Mouse (Mus musculus): ENCODE data around the gene Ddx46.
"Not testable (repeated sequence)": the region's sequence is repeated elsewhere in the genome, so short reads cannot be mapped to it uniquely, and the experiment has no call there.

The Ddx46 gene

DNA sequence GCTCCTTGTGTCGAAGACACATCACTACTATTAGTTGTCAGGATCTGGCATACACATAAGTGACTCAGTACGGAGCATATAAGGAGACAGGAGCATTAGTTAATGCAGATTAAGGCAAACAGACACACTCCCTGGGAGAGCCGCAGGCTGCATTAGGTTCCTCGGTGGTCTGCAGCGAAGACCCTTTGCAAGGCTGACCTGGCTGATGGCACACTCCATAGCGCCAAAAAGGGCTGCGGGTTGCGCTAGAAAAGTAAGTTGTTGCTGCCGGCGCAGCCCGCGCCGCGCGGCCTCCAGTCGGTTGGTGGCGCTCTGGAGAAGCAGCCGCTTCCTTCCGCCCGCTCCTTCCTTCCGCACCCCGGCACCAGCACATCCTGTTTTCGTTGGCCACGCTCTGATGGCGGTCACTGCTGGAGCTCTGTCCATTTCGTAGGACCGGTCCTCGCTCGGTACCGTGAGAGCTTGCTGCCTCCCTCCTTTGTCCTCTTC is at the start of gene Ddx46:
Ddx46 (plus strand) TSS at position 389 of the 489 bp plus-strand sequence.
- in situ Hi-C loops (cut with MboI, MseI), result no loop called here

DNA sequence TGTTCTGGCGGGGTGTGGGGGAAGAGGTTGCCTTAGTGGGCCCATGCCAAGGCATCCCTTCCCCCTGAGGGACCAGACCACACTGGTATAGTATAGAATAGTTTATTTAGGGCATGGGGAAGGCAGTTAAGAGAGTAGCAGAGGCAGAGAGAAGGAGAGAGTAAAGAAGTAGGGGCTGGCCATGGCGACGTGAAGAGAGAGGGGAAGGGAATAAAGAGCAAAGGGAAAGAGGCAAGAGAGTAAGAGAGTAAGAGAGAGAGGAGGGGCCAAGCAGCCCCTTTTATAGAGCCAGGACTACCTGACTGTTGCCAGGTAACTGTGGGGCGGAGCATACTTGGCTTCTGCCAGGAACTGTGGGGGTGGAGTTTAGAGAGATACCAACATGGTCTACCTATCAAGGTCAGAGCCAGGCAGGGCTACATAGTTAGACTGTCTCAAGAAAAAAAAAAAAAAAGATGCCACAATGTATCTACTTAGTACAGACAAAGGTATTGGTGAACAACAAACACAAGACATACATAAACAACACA is 42.8 kb upstream of the Ddx46 start:
- in situ Hi-C loops (cut with MboI, MseI), result no loop called here

DNA sequence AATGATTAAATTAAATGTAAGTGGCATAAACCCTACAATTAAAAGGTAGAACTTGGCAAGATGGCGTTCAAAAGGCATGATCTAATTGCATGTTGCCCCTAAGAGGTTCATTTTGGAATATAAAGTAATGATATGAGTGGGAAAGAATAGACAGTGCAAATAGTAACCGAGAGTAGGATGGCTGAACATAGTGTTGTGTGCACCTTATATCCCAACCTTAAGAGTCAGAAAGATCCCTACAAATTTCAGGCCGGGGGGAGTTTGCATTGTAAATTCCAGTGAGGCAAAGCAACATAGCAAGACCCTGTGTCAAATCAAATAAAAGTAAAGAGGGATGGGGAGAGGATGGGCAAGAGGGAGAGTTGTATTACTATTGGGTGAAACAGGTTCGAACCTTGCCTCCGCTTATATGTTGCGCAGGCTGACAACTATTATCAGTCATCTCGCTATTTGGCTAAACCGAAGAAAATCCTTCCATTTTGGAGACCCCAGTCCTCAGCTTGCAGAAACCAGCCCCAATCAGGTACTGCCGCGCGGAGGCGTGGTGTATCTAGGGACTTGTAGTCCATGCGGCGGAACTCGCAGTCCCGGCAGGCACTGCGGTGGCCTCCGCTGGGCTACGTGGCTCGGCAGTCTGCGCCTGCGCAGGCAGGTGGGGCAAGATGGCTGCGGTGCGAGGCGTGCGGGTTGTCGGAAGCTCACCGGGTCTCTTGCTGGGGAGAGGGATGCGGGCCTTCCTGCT is 42.1 kb upstream of the Ddx46 start:
- in situ Hi-C loops (cut with MboI, MseI), result no loop called here

DNA sequence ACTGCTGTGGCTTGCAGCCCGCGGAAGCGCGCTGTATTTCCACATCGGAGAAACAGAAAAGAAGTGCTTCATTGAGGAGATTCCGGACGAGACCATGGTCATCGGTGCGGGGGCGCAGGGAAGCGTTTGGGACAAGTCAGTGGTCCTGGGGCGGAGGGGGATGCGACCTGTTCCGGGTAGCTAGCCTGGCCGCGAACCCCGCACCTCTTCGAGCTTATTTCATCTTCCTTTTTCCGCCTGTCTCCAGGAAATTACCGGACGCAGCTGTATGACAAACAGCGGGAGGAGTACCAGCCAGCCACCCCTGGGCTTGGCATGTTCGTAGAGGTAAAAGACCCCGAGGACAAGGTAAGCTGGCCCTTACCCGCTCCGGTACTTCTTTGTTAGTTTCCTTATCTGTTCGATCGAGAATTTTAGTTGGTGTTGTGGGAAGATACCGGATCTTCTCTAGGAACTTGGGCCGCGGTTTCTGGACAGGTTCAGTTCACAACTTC is 41.5 kb upstream of the Ddx46 start:
- in situ Hi-C loops (cut with MboI, MseI), result no loop called here

DNA sequence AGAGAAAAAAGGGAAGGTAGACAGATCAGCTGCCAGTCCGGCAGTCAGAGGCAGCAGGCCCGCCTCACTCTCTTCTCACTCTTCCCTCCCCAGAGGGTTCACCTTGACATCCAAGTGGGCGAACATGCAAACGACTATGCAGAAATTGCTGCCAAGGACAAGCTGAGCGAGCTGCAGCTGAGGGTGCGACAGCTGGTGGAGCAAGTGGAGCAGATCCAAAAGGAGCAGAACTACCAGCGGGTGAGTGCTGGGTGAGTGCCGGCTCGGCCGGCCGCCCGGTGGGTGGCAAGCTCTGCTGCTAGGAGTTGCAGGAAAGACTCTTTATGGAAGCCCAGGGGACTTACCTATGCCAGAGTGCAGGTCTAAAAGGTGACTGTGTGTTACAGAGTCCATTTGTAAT is 39.5 kb upstream of the Ddx46 start:
- in situ Hi-C loops (cut with MboI, MseI), result no loop called here

DNA sequence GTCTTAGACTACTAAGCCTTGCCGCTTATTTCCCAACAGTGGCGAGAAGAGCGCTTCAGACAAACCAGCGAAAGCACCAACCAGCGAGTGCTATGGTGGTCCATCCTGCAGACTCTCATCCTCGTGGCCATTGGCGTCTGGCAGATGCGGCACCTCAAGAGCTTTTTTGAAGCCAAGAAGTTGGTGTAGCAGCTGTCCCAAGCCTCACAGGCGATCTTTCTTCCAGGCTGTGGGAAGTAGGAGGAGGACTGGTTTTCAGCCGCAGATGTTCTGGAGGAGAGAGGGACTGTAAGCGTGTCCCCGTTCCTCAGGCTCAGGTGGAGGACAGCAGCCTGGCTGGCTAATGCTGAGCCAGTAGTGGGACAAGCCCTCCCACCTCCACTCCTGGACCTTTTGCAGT is 38.0 kb upstream of the Ddx46 start:
- in situ Hi-C loops (cut with MboI, MseI), result no loop called here

DNA sequence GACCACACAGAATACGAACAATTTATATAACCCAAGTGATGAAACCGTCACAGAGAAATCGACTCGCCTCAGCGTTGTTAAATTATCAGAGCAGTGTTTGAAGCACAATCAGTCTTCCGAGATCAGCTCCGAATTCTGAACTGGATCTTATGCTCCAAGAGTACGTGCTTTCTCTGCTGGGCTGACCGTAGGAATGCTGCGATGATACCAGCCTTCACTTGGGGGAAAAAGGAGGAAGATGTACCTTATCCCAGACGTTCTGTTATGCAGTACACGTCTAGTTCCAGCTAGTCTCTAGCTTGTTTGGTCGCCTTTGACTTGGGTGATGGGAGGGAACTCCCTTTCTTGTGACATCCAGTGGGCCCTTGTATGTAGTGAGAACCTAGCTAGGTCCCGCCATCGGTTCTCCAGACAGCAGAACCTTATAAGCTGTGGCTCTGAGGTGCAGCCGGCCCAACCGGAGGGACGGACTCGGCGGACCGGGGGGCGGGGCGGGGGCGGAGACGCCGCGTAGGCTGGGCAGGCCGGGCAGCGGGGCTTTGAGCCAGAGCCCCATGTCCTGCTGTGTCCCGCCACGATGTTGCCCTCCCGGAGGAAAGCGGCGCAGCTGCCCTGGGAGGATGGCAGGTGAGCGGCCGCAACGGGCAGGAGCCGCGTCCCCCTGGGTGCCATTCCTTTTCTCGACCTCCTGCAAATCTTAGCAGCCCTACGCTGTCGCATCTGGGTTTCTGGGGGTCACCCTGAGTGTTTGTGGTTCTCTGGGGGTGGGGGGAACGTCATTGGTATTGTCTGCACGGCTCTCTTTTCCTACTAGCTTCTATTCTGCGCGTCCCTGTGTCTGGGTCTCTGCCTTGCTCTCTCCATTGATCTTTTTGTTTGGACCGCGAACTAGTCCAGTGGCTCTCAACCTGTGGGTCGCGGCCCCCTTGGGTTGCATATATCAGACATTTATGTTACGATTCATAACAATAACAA is 35.0 kb upstream of the Ddx46 start, which contains the start of gene B4galt7:
B4galt7 (plus strand) TSS at position 331 of the 975 bp plus-strand sequence.
- in situ Hi-C loops (cut with MboI, MseI), result loop anchor here (5.0 kb wide), 1 partner anchor 42 kb away; no protein-coding TSS in a partner anchor

DNA sequence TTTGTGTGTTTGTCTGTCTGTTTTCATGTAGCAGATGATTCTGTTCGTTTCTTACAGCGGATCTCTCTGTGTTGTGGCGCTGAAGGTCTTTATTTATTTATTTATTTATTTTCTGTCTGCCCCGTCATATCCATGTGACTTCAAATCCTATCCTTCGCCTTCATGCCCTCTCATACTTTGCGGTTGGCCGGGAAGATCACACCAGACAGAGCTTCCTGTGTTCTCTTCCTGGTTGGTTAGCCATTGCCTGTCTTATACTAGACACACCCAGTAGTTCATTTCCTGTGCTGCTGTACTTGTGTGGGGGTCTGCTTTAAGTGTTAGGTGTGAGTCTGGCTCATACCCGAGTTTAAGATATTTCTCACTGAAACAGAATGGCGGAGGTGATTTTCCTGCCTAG is 34.2 kb upstream of the Ddx46 start:
- in situ Hi-C loops (cut with MboI, MseI), result loop anchor here (5.0 kb wide), 1 partner anchor 42 kb away; no protein-coding TSS in a partner anchor

DNA sequence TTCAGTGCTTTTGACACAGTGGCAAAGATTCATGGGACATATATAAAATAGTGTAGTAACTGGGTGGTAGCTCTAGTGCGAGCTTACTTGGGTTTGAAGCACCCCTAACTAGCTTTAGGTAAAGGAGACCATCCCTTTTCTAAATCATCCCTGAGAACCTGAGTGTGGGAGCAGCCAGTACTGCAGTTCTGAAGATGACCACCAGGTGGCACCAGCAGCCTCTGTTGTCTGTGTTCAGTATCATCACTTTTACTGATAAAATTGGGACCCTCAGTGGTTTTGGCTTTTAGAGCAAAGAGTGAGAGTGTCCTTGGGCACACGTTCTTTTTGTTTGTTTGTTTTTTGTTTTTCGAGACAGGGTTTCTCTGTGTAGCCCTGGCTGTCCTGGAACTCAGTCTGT is 33.2 kb upstream of the Ddx46 start:
- in situ Hi-C loops (cut with MboI, MseI), result loop anchor here (5.0 kb wide), 1 partner anchor 41 kb away; no protein-coding TSS in a partner anchor

DNA sequence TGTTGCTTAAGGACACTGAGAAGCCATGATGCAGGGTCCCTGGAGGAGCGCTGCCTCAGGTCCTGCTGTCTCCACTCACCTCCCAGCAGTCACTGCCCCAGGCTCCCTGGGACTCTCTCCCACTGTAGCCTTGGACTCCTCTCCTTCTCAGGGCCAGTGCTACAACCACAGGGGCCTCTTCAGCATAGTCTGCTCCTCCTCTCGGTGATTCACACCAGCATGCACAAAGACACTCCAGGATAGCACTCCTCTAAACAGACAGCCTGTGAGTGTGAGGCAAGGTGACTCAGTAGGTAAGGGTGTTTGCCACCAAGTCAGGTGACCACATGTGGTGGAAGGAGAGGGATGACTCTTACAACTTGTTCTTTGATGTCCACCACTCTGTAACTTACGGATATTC is 30.2 kb upstream of the Ddx46 start:
- in situ Hi-C loops (cut with MboI, MseI), result loop anchor here (5.0 kb wide), 1 partner anchor 38 kb away; no protein-coding TSS in a partner anchor

DNA sequence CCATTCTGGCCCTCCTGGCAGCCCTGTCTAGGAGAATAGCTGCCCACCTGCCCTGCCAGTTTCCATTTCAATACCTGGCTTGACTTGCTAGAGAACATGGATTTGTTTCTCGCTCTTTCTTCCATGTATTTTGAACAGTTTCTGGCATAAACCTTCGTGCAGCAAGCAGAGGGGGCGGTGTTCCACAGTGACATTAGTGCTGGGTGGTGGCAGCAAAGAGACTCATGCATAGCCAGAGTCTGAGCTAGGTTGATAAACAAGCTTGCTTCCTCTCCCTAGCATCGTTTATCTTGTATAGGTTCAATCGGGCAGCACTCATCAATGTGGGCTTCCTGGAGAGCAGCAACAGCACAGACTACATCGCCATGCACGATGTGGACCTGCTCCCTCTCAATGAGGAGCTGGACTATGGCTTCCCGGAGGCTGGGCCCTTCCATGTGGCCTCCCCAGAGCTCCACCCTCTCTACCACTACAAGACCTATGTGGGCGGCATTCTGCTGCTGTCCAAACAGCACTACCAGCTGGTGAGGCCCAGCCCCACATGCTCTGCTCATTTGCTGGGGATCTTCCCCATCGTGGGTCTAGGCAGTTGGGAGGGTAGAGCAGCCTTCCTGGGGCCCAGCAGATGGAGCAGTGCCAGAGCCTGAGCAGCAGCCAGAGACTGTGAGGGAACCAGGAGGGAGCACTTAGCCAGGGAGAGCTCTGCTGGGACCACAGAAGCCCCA is 27.8 kb upstream of the Ddx46 start:
- in situ Hi-C loops (cut with MboI, MseI), result no loop called here

DNA sequence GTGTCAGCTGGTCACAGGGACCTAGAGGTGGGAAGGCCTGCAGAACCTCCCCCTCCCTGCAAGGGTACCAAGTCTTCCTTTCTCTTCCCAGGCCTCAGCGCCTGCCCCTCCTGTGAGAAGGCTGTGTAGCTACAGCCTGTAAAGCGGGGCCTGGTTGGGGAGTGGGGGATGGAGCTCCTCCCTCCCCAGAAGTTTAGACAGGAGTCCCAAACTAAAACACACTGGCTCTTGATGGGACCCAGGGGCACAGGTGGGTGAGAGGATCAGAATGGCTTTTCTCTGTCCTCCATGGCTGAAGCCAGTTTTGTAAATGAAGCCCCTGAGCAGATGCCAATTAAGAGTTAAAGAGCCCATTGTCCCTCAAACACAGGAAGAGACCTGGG is 27.2 kb upstream of the Ddx46 start:
- in situ Hi-C loops (cut with MboI, MseI), result no loop called here

DNA sequence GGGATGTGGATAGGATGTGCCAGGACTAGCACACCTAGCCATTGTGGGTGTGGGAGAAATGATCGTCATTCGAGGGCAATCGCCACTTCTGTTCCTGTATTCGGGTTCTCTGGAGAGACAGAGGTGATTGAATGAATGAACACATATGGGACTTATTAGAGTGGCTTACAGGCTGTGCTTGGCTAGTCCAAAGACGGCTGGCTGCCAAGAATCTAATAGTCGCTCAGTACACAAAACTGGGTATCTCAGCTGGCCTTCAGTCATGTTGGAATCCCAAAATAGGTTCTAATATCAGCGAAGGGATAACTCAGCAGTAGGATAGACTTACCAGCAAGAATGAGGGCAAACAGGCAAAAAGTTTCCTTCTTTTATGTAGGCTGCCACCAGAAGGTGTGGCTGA is 22.8 kb upstream of the Ddx46 start:
- in situ Hi-C loops (cut with MboI, MseI), result no loop called here

DNA sequence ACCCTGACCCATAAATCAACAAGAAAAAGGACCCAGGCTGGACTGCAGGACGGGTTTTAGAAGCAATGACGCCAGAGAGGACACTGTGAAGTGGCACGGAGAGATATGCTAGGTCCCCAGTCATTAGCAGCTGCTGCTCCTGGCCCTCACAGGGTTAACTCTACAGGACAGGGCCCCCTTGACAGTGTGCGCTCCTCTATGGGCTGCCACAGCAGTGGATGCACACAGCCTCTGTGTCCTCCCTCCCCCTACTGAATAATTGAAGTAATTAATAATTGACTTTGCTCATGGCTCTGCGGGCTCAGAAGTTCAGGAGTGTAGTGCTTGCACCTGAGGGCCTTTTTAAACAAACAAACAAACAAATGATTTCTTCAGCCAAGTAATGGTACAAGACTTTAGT is 21.4 kb upstream of the Ddx46 start:
- in situ Hi-C loops (cut with MboI, MseI), result no loop called here

DNA sequence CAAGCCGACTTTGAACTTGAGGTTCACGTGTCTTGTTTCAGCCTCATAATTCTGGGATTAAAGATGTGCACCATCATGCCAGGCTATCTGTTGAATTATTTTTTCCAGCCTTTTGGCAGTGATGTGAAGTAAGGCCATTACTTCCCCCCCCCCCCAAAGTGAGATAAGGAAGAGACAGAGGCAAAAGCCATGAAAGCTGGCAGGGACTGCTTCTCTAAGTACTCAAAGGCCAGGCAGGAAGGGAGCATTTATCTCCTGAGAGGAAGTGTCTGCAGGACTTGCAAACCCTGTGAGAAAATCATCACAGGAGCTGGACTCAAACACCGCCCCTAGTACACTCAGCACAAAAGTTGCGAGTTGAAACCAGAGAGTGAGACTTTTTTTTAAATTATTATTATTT is 15.5 kb upstream of the Ddx46 start:
- in situ Hi-C loops (cut with MboI, MseI), result no loop called here

DNA sequence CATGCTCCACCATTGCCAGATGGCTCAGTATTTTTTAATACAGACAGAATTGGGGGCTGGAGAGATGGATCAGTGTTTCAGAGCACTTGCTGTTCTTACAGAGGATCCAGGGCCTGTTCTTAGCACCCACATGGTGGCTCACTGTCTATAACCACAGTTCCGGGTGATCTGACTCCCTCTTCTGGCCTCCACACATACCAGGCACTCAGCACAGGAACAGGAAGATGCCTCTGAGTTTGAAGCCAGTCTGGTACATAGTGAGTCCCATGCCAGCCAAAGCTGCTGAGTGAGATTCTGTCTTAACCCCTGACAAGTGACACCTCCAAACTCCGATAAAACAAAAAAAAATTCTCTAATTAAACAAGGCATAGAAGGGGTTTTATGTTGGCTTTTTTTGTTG is 14.6 kb upstream of the Ddx46 start:
- in situ Hi-C loops (cut with MboI, MseI), result no loop called here

DNA sequence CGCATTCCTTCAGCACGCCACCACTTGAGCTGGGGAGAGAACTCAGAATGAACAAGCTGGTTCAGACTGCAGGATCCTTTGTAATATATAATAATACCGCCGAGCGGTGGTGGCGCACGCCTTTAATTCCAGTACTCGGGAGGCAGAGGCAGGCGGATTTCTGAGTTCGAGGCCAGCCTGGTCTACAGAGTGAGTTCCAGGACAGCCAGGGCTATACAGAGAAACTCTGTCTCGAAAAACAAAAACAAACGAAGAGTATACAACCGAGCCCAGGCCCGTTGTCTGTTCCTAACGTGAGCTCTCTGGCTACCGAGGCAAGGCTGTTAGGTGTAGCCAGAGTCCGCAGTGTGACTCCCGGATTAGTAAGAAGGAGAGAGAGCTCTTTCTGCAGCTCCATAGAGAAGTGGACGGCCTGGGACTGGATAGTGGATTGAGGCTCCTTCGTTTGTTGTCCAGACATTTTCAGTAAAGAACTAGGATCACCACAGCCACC is 12.6 kb upstream of the Ddx46 start:
- in situ Hi-C loops (cut with MboI, MseI), result not testable (repeated sequence)

DNA sequence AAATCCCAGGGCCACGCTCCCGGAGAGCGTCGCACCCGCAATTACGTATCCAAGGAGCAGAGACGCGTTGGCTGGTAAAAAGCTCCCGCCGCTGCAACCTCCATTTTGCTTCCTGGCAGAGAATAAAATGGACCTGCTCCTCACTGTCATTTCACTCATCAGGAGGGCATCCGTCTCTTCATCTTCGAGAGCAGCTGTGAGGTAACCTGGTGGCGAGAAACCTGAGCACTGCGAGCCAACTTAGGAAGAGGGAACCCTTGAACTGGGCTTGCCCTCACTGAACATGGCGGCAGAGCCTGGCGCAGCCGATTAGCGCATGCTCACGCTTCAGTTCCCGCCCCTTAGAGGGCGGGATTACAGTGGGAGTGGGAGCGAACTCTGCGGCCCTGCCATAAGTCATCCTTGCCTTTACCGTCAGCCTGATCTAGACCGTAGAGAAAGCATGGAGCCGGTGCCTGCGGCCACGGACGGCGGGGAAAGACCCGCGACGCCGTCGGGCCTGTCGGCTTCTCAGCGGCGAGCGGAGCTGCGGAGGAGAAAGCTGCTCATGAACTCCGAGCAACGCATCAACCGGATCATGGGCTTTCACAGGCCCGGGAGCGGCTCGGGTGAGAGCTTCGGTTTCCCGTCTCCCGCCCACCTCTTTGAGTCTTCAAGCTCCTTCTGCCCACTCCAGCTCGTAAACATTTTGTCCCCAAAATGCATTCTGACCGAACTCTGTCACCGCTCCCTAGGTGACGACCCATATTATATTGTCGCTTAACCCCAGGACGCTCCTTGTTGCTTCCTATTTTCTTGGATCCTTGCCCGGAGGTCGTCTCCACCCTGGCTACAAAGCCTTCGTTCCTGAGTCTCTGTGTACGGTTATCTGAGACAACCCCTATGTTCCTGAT is 11.9 kb upstream of the Ddx46 start, which contains the start of gene Caml:
Caml (plus strand) TSS at position 357 of the 893 bp plus-strand sequence.
- in situ Hi-C loops (cut with MboI, MseI), result no loop called here

DNA sequence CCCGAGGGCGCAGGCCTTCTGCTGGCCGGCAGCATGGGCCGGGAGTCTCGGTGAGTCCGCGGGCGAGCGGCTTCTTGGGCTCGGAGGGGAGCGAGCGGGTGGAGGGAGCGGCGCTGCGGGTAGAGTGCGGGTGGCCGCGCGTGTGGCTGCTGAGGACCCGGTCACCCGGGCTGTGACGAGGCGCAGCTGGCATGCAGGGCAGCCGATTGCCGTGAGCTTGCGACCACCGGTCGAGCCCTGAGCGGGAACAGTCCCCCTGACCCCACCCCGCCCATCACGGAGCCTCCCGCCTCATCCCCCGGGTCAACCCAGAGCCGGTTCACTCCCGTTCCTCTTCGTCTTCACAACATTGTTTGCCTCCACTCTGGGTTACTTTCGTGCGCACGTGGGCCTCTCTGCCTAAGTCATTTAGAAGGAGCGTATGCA is 332 bp downstream of the Ddx46 start:
- in situ Hi-C loops (cut with MboI, MseI), result no loop called here

Data from T-helper 2 cell (primary cell).